Mouse (Mus musculus) left cerebral cortex, adult 9 months (tissue): Measurements from ENCODE around the gene Epn2.
A peak's percentile ranks its signal among the peaks of the same experiment; 100 is the strongest.
"Not testable (repeated sequence)": the region's sequence is repeated elsewhere in the genome, so short reads cannot be mapped to it uniquely, and the experiment has no call there.

Experiments
- DNase-seq, 2 experiments: peaks; one replicate each; pipeline ENCODE4 v3.0.0; 2022; ENCODE audit warnings: low spot score in 2 of 2

The Epn2 gene

GRCm38 (mm10) chr11:61592061-61592460 lies 12.6 kb upstream of the Epn2 start:
- no peak for DNase-seq

- peak in 1 of 2 experiments; percentile 30 for DNase-seq
Observed at GRCm38 (mm10) chr11:61590516-61591213, 11.2 kb upstream of the Epn2 start.

GRCm38 (mm10) chr11:61585421-61585820 lies 5.9 kb upstream of the Epn2 start:
- no peak for DNase-seq

- no peak for DNase-seq
Observed at GRCm38 (mm10) chr11:61584830-61585229, 5.3 kb upstream of the Epn2 start.

GRCm38 (mm10) chr11:61584096-61584495 lies 4.6 kb upstream of the Epn2 start:
- no peak for DNase-seq

- not testable (repeated sequence) for DNase-seq
Observed at GRCm38 (mm10) chr11:61582808-61583207, 3.3 kb upstream of the Epn2 start.

- no peak for DNase-seq
Observed at GRCm38 (mm10) chr11:61579878-61580381, 443 bp upstream of the Epn2 start.

GRCm38 (mm10) chr11:61578541-61578982 lies 925 bp downstream of the Epn2 start:
- no peak for DNase-seq

GRCm38 (mm10) chr11:61577991-61578390 lies 1.5 kb downstream of the Epn2 start:
- DNase-seq, result no peak

GRCm38 (mm10) chr11:61577349-61577748 lies 2.1 kb downstream of the Epn2 start:
- DNase-seq, result no peak

GRCm38 (mm10) chr11:61573266-61573665 lies 6.2 kb downstream of the Epn2 start:
- DNase-seq, result peak in 1 of 2 experiments; percentile 45

- DNase-seq, result no peak
Observed at GRCm38 (mm10) chr11:61571225-61571624, 8.3 kb downstream of the Epn2 start.

- DNase-seq, result no peak
Observed at GRCm38 (mm10) chr11:61569671-61570070, 9.8 kb downstream of the Epn2 start.

- no peak for DNase-seq
Observed at GRCm38 (mm10) chr11:61564566-61564965, 14.9 kb downstream of the Epn2 start.

- no peak for DNase-seq
Observed at GRCm38 (mm10) chr11:61563939-61564338, 15.5 kb downstream of the Epn2 start.

- no peak for DNase-seq
Observed at GRCm38 (mm10) chr11:61562421-61562820, 17.1 kb downstream of the Epn2 start.

- no peak for DNase-seq
Observed at GRCm38 (mm10) chr11:61559572-61559971, 19.9 kb downstream of the Epn2 start.

- DNase-seq, result no peak
Observed at GRCm38 (mm10) chr11:61553015-61553754, 26.3 kb downstream of the Epn2 start.

GRCm38 (mm10) chr11:61550631-61551030 lies 28.9 kb downstream of the Epn2 start:
- DNase-seq, result no peak

- no peak for DNase-seq
Observed at GRCm38 (mm10) chr11:61547710-61548109, 31.8 kb downstream of the Epn2 start.

GRCm38 (mm10) chr11:61546452-61546851 lies 33.0 kb downstream of the Epn2 start:
- DNase-seq, result no peak

- no peak for DNase-seq
Observed at GRCm38 (mm10) chr11:61545586-61545985, 33.9 kb downstream of the Epn2 start.

- DNase-seq, result no peak
Observed at GRCm38 (mm10) chr11:61541106-61541505, 38.4 kb downstream of the Epn2 start.
